Mouse (Mus musculus): Measurements from ENCODE around the gene Nenf.

Gene Nenf

GRCm38 (mm10) chr1:191283110-191284040 lies 34.6 kb downstream of the Nenf start:
- DNase-seq (ENCODE audit: low read depth, low spot score): no peak

DNA sequence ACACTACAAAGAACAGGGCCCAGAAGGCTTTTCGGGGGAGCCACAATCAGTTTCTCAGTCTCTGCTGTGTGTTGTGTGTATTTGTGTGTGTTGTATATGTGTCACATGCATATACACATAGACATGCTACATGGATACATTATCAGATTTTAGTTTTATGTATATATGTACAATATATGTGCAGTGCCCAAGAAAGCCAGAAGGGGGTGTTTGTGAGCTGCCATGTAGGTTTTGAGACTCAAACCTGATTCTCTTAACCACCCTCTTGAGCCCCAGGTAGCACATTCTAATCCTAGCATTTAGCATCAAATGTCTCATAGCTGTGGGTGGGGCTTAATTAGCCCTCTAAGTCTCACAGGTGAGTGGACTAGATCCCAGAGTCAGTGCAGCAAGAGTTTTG lies 35.7 kb downstream of the Nenf start:
- DNase-seq (ENCODE audit: low read depth, low spot score): no peak

- no peak for DNase-seq (ENCODE audit: low read depth, low spot score)
Observed at GRCm38 (mm10) chr1:191281171-191281570, 36.8 kb downstream of the Nenf start.

DNA sequence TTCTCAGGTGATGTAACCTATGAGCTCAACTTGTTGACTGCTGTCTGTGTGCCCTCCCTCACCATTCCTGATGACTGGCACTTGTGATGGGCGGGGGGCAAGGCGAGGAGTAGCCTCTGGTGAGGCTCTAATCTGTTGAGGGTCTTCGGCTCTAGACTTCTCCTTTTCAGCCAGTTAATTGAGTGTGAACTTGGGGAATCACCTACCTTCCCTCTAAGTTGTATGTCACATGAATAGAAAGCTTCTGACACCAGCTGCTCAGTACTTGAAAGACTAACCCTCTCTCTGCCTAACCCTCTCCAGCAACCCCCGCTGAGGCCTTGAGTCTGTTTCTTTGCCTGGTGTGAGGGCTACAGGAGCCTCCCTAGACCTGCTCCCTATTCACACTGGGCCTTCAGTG lies 39.7 kb downstream of the Nenf start:
- no peak for DNase-seq (ENCODE audit: low read depth, low spot score)

DNA sequence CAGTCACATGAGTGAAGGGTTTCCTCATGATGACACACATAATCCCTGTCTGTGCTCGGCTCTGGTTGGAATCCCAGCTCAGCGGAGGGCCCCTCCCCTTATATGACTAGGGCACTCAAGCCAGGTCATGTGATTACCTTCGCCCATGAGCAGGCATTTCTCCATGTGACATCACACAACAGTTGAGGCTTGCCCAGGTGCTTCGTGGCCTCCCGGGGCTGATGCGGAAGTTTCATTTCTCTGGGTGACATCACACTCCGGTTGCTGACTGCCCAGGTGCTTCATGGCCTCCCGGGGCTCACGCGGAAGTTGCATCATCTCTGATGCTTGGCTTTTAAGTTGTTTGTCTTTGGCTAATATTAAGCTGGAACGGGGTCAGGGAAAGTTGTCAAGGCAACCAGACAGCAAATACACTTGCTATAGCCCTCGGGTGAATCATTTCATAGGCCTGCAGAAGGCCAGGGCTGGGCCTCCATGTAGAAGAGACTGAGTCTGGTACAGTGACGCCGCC lies 40.4 kb downstream of the Nenf start:
- no peak for DNase-seq (ENCODE audit: low read depth, low spot score)

DNA sequence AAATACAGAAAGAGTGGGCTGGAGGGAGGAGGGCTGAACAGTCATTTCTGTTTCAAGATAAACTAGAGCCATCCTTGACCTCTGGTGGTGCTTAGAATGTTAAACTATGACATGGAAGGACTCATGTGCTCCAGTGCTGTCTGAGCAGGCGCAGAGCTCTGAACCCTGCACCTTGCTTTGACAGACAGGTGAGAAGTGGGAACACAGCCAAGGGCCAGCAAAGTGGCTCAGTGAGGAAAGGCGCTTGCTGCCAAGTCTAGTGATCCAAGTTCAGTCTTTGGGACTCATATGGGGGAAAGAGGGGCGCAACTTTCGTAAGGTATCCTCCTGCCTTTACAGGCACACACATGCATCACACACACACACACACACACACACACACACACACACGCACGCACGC lies 41.8 kb downstream of the Nenf start:
- no peak for DNase-seq (ENCODE audit: low read depth, low spot score)

DNA sequence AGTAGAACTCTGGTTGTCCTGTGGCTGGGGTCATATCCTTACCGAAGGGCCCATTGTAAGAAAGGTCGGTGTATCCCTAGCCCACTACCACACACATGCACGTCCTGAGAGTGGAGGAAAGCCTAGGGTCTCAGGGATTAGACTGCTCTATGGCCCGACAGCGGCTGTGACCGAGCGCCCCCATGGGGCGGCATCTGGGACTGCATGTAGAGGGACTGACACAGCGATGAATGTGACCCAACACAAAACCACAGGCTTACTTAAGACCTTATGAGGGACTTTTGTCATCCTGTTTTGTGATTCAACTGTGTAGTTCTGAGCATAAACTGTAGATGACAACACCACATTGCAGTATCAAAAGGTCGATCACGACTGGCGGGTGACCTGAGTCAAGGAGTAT lies 42.5 kb downstream of the Nenf start:
- DNase-seq (ENCODE audit: low read depth, low spot score): peak; percentile 79

DNA sequence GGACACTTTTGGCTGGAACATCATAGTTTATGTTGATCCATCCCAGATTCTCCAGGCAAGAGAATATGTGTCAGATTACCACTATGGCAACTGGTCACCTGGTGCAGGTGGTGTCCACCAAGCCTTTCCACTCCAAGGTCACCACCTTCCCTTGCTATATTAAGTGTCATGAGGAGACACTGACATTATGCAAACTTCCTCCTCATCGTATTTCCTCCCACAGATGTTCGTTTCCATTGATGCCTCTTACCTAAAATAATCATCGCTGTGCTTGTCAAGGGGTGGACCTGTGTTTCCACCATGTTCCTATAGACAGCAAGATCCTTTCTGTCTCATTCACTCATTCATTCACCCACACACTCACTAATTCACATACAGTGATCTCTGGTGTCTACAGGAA lies 45.3 kb downstream of the Nenf start:
- DNase-seq (ENCODE audit: low read depth, low spot score): no peak

DNA sequence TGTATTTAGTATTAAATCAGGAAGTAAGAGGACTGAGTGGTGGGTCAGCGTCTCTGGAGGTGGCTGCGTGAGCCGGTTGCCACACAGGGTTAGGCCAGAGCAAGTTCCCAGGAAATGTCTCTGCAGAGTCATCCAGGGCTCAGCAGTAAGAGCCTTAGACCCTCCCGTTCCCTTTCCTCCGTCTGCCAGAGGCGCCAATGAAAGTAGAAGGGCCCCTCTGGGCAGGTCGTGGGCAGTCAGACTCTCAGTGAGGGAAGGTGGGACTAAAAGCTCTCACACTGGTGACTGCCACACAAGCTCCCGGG lies 48.4 kb downstream of the Nenf start:
- DNase-seq (ENCODE audit: low read depth, low spot score): no peak

DNA sequence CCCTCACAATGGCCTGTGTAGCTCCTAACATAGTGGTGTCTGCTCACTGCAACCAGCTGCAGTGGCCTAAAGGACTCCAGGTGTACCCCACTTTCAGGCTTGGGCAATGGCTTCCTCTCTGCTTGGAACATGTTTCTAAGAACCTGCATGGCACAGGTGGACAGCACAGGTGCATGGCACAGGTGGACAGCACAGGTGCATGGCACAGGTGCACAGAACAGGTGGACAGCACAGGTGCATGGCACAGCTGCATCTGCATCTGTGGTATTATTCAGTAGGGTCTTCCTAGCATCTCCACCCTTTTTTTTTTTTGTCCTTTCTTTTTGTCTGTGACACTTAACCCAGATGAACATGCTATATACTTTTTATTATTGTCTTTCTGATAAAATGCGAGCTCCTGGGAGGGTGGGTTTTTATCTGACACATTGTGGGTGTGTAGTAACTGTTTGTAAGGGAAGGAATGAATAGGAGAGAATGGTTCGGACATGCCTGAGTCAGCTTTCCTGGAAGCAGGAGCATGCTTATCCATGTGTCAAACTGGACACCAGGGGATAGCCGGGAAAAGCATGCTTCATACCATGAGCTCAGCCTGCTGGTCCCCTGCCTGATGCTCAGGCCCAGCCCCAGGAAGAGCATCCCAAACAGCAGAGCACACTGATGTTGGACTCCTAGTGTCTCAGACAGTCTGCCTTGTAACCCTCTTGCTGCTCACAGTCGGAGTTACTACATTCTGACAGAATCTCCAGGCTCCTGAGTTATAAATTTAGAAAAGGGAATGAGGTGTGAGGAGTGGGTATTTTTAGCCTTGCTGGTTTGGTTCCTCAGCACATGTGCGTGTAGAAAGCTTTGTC lies 49.0 kb downstream of the Nenf start:
- no peak for DNase-seq (ENCODE audit: low read depth, low spot score)

- no peak for DNase-seq (ENCODE audit: low read depth, low spot score)
Observed at GRCm38 (mm10) chr1:191267856-191268255, 50.1 kb downstream of the Nenf start.

DNA sequence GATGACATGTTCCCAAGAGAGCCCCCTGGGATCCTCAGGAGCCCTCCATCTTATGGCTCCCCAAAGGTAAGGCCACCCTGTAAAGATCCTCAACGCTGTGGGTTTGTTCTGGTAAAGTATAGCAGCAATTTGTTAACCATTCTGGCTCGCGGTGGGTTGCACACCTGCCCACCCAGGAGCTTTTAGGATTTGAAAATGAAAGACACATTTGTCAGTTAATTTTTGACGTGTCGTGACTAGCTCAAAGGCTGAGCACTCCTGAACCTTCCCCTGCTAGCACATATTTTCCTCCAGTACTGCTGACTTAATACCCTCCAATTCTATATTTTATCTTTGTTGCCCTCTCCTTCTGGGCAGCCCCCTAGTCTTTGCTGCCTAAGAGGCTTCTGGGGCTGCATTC lies 50.8 kb downstream of the Nenf start:
- DNase-seq (ENCODE audit: low read depth, low spot score): no peak

GRCm38 (mm10) chr1:191263471-191263870 lies 54.5 kb downstream of the Nenf start:
- no peak for DNase-seq (ENCODE audit: low read depth, low spot score)

DNA sequence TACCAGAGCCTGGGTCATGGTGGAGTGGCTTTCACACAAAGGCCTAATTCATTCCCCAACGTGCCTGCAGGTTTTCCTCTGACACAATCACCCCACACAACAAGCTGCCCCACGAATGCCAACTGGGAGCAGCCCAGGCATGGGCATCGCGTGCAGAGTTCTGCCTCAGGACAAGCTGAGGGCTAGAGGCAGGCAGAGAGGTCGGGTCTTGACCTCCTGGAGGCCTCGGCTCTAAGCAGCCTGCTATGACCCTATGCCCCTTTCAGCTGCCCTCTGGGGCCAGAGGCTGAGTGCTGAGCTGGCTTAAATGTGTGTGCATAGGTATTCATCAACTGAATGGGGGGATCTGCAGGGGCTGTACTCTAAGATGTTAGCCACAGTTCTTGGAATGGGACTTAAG lies 56.1 kb downstream of the Nenf start:
- no peak for DNase-seq (ENCODE audit: low read depth, low spot score)

DNA sequence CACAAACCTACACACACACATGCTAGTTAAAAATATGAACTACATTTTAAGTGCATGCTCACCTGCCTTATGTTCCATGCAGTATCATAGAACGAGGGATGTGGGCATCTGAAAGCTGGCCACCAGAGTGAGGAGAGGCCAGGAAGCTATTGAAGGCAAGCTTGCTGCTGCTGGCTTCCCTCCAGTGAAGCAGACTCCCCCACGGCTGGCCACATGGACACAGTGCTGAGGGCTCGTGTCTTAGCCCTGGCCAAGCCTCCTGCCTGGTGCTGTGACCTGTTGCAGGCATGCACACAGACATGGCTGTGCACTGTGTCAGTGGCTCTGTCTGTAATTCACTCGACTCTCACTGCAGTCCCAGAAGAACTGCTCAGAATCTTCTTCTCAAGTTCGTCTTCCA lies 58.3 kb downstream of the Nenf start:
- DNase-seq (ENCODE audit: low read depth, low spot score): no peak

GRCm38 (mm10) chr1:191259121-191259520 lies 58.9 kb downstream of the Nenf start:
- peak; percentile 42 for DNase-seq (ENCODE audit: low read depth, low spot score)

DNA sequence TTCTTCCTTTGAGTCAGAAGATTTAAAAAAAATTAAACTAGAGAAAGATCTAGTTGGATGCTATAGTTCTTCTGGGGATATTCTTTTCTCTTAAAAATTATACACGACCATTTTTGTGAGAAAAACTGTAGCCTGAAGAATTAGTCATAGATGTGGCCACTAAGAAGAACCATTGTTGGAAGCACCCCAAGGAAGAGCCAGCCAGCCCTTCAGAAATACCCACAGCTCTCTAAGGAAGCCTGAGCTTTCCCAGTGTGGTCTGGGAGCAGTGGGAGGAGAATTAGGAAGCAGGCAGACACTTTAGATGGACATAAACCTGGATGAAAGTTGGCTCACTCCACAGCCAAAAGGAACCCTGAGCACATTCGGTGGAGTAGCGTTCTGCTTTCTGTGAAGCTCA lies 59.5 kb downstream of the Nenf start:
- DNase-seq (ENCODE audit: low read depth, low spot score): no peak

- DNase-seq (ENCODE audit: low read depth, low spot score): peak; percentile 72
Observed at GRCm38 (mm10) chr1:191257981-191258380, 60.0 kb downstream of the Nenf start.

DNA sequence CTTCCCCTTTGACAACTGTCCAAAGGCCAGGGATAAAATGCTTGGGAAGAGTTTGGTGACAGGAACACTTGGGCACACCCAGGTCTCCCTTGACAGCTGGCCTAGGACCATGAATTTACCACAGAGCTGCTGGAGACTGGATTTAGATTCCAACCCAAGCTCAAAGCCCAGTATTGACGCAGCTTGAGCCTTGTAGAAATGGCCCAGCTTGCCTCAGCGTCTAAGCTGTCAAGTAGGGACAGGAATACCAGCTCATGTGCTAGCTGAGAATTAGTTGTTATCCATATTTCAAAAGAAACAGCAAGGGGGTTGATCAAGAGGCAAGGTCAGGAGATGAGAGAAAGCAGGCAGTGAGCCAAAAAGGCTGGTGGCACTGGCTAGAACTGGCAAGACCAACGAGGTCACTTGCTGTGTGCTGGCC lies 60.6 kb downstream of the Nenf start:
- no peak for DNase-seq (ENCODE audit: low read depth, low spot score)

Measured in ZHBTc4 (cell line).